Mouse (Mus musculus) cerebellum, adult 2 months (tissue): ENCODE measurements around the gene Coro2b.

ENCODE experiments used
- CTCF ChIP-seq: fragments of 200-500 bp; IDR thresholded peaks from 2 replicates; pipeline ENCODE4 v1.5.1; 2011; ENCODE audit warnings: low read depth, mild to moderate bottlenecking, control low read depth, low read length, moderate library complexity, borderline replicate concordance; ENCODE audit not compliant: insufficient read depth
- POLR2A ChIP-seq: fragments of 200-500 bp; IDR thresholded peaks from 2 replicates; pipeline ENCODE4 v1.6.1; 2011; ENCODE audit warnings: low read length, control low read depth, borderline replicate concordance; ENCODE audit not compliant: insufficient read depth

GRCm38 (mm10) chr9:62549809-62550208 is 13.0 kb upstream of the Coro2b start:
- TF ChIP-seq CTCF (peak; percentile 94), POLR2A (no peak)
